Mouse (Mus musculus) megakaryocyte, embryonic 14.5 days (primary cell): Measurements from ENCODE around the gene Gm49322.
"Not testable (repeated sequence)": the region's sequence is repeated elsewhere in the genome, so short reads cannot be mapped to it uniquely, and the experiment has no call there.

Experiments used
- FLI1 ChIP-seq: IDR thresholded peaks from 2 replicates; pipeline ENCODE4 v1.6.1; 2012; ENCODE audit warnings: low read length, inconsistent platforms, mixed read lengths
- GATA1 ChIP-seq: IDR thresholded peaks from 3 replicates; pipeline ENCODE4 v1.6.1; 2012; ENCODE audit warnings: mixed read lengths, low read length, inconsistent platforms, borderline replicate concordance

DNA sequence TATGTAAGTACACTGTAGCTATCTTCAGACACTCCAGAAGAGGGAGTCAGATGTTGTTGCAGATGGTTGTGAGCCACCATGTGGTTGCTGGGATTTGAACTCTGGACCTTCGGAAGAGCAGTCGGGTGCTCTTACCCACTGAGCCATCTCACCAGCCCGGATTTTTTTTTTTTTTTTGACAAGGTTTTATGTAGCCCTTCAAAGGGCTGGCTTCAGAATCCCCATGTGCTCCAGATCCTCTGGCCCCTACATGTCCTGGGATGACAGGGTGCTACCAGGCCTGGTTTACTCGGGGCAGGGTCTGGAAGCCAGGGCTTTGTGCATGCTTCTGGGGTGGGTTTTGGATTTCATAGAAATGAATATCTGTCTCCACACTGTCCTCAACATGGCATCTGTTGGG, at the start of gene Gm49322:
- TF ChIP-seq GATA1, FLI1: not testable (repeated sequence)
